Mouse (Mus musculus) MEL (cell line): ENCODE measurements at regions not wholly inside any gene's neighbourhood (a gene's known extent, or its start where the extent isn't known, plus 50 kb on each side); places are given as distances from the start of the nearest gene placed in this dataset.

Experiments
- DNase-seq: peaks from one replicate; pipeline ENCODE4 v3.0.0; 2011; ENCODE audit warnings: low read depth, low spot score
- H3K27ac ChIP-seq: 2 replicates; pipeline ENCODE4 v1.5.1; 2012; ENCODE audit warnings: low read depth, mild to moderate bottlenecking, control low read depth, low read length, moderate library complexity; ENCODE audit not compliant: control insufficient read depth
- H3K27me3 ChIP-seq, 2 experiments: fragments of 150-350 bp in 1 of 2; sonication (generic) in 1 of 2; 2 replicates each; pipeline ENCODE4 v1.6.1; 2012; ENCODE audit warnings: low read length in 2 of 2, mild to moderate bottlenecking in 2 of 2, improper control_type of control experiment in 1 of 2, moderate library complexity in 1 of 2; ENCODE audit not compliant: insufficient read depth in 2 of 2, control insufficient read depth in 1 of 2
- H3K36me3 ChIP-seq, 2 experiments: 2 replicates each; pipeline ENCODE4 v1.6.1; 2012 to 2014; ENCODE audit warnings: low read length in 2 of 2, improper control_type of control experiment in 1 of 2, inconsistent platforms in 1 of 2, mild to moderate bottlenecking in 1 of 2; ENCODE audit not compliant: insufficient read depth in 2 of 2, control insufficient read depth in 1 of 2
- H3K4me1 ChIP-seq, 2 experiments: fragments of 150-350 bp in 1 of 2; sonication (generic) in 1 of 2; 2 replicates each; pipeline ENCODE4 v1.6.1; 2012; ENCODE audit warnings: low read length in 2 of 2, improper control_type of control experiment in 1 of 2, mild to moderate bottlenecking in 1 of 2; ENCODE audit not compliant: insufficient read depth in 2 of 2, control insufficient read depth in 1 of 2
- H3K4me3 ChIP-seq, 2 experiments: fragments of 150-350 bp in 1 of 2; sonication (generic) in 1 of 2; 2 replicates each; pipeline ENCODE4 v1.5.1; 2012; ENCODE audit warnings: low read depth in 2 of 2, low read length in 2 of 2, mild to moderate bottlenecking in 2 of 2, moderate library complexity in 2 of 2, control low read depth in 1 of 2, improper control_type of control experiment in 1 of 2; ENCODE audit not compliant: control insufficient read depth in 1 of 2, insufficient read depth in 1 of 2
- H3K79me2 ChIP-seq: 2 replicates; pipeline ENCODE4 v1.6.1; 2012; ENCODE audit warnings: mild to moderate bottlenecking, low read length, moderate library complexity; ENCODE audit not compliant: control insufficient read depth, poor library complexity, insufficient read depth
- H3K9ac ChIP-seq: 2 replicates; pipeline ENCODE4 v1.6.1; 2012; ENCODE audit warnings: low read depth, mild to moderate bottlenecking, control low read depth, low read length, moderate library complexity; ENCODE audit not compliant: control insufficient read depth, poor library complexity, severe bottlenecking
- H3K9me3 ChIP-seq: fragments of 150-350 bp; sonication (generic); replicated peaks from 2 replicates; pipeline ENCODE4 v1.6.1; 2012; ENCODE audit warnings: mild to moderate bottlenecking, low read length, improper control_type of control experiment, moderate library complexity; ENCODE audit not compliant: insufficient read depth
- BHLHE40 ChIP-seq: IDR thresholded peaks from 2 replicates; pipeline ENCODE4 v1.6.1; 2012; ENCODE audit warnings: low read depth, mild to moderate bottlenecking, inconsistent platforms, low read length, improper control_type of control experiment, borderline replicate concordance
- CHD2 ChIP-seq: IDR thresholded peaks from 2 replicates; pipeline ENCODE4 v1.6.1; 2011; ENCODE audit warnings: low read length, improper control_type of control experiment
- ETS1 ChIP-seq: IDR thresholded peaks from 2 replicates; pipeline ENCODE4 v1.6.1; 2012; ENCODE audit warnings: low read depth, mild to moderate bottlenecking, inconsistent platforms, low read length, improper control_type of control experiment, moderate library complexity
- GABPA ChIP-seq: IDR thresholded peaks from 2 replicates; pipeline ENCODE4 v1.6.1; 2012; ENCODE audit warnings: low read depth, mild to moderate bottlenecking, inconsistent platforms, low read length, improper control_type of control experiment, moderate library complexity
- GATA1 ChIP-seq: IDR thresholded peaks from 2 replicates; pipeline ENCODE4 v1.6.1; 2011; ENCODE audit warnings: low read depth, low read length, improper control_type of control experiment
- HCFC1 ChIP-seq: IDR thresholded peaks from 2 replicates; pipeline ENCODE4 v1.6.1; 2012; ENCODE audit warnings: low read depth, mild to moderate bottlenecking, inconsistent platforms, low read length, improper control_type of control experiment, moderate library complexity
- KAT2A ChIP-seq: conservative IDR thresholded peaks from 2 replicates; pipeline ENCODE4 v1.6.1; 2012; ENCODE audit warnings: low read depth, low read length, improper control_type of control experiment, inconsistent platforms
- MAFK ChIP-seq: IDR thresholded peaks from 2 replicates; pipeline ENCODE4 v1.6.1; 2011; ENCODE audit warnings: low read depth, mild to moderate bottlenecking, low read length, improper control_type of control experiment, borderline replicate concordance
- MAX ChIP-seq: IDR thresholded peaks from 2 replicates; pipeline ENCODE4 v1.6.1; 2011; ENCODE audit warnings: low read length, improper control_type of control experiment
- MAZ ChIP-seq: IDR thresholded peaks from 2 replicates; pipeline ENCODE4 v1.6.1; 2012; ENCODE audit warnings: low read depth, mild to moderate bottlenecking, inconsistent platforms, low read length, improper control_type of control experiment
- MEF2A ChIP-seq: IDR thresholded peaks from 2 replicates; pipeline ENCODE4 v1.6.1; 2014; ENCODE audit warnings: low read depth, mild to moderate bottlenecking, inconsistent platforms, low read length, improper control_type of control experiment; ENCODE audit not compliant: poor library complexity, insufficient replicate concordance, severe bottlenecking; ENCODE audit errors: extremely low read depth
- MXI1 ChIP-seq: IDR thresholded peaks from 2 replicates; pipeline ENCODE4 v1.6.1; 2011; ENCODE audit warnings: mild to moderate bottlenecking, low read depth, low read length, improper control_type of control experiment
- NRF1 ChIP-seq: IDR thresholded peaks from 2 replicates; pipeline ENCODE4 v1.6.1; 2014; ENCODE audit warnings: low read depth, mild to moderate bottlenecking, inconsistent platforms, low read length, improper control_type of control experiment, moderate library complexity; ENCODE audit not compliant: poor library complexity, insufficient read depth, severe bottlenecking
- POLR2A ChIP-seq, 2 experiments: IDR thresholded peaks; 2 replicates each; pipeline ENCODE4 v1.6.1; 2011 to 2012; ENCODE audit warnings: low read length in 2 of 2, mild to moderate bottlenecking in 2 of 2, control low read depth in 1 of 2, improper control_type of control experiment in 1 of 2, low read depth in 1 of 2, moderate library complexity in 1 of 2; ENCODE audit not compliant: control insufficient read depth in 1 of 2, insufficient read depth in 1 of 2, poor library complexity in 1 of 2
- POLR2AphosphoS2 ChIP-seq: IDR thresholded peaks from 2 replicates; pipeline ENCODE4 v1.6.1; 2011; ENCODE audit warnings: low read length, improper control_type of control experiment
- POLR2AphosphoS5 ChIP-seq: IDR thresholded peaks from 2 replicates; pipeline ENCODE4 v1.6.1; 2012; ENCODE audit warnings: low read depth, borderline replicate concordance, mild to moderate bottlenecking, inconsistent platforms, low read length, moderate library complexity, mixed read lengths
- RCOR1 ChIP-seq: IDR thresholded peaks from 2 replicates; pipeline ENCODE4 v1.6.1; 2012; ENCODE audit warnings: low read depth, mild to moderate bottlenecking, inconsistent platforms, low read length, improper control_type of control experiment
- SIN3A ChIP-seq: IDR thresholded peaks from 2 replicates; pipeline ENCODE4 v1.6.1; 2012; ENCODE audit warnings: low read length, improper control_type of control experiment, inconsistent platforms
- TBP ChIP-seq: IDR thresholded peaks from 2 replicates; pipeline ENCODE4 v1.8.0; 2011; ENCODE audit warnings: low read depth, low read length, improper control_type of control experiment
- ZMIZ1 ChIP-seq: IDR thresholded peaks from 2 replicates; pipeline ENCODE4 v1.6.1; 2012; ENCODE audit warnings: low read depth, mild to moderate bottlenecking, inconsistent platforms, low read length, improper control_type of control experiment, moderate library complexity

DNA sequence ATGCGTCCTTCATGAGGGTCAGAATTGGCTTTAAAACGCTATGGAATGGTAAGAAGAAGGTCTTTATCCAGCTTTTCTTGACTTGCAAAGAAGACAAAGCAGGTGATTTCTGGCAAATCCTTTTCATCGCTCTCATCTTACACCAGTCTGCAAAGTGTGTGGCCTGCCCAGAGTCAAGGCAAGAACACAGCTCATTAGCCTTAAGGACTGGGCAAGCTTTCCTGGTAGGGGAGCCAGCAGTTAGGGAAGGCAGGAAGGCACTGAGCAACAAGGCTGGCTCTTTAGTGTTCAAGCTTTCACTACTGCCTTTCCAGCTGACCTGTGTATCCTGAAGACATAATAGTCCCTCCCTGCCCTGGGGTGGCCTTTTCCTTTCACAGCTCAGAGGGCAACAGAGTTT is 352.4 kb upstream of the N6amt1 start:
- H3K4me1 ChIP-seq = no peaks in the 10 kb centered on the region
- H3K9me3 ChIP-seq = no peaks in the 10 kb centered on the region
- H3K27ac ChIP-seq = no peak overlapping the region
- no peaks in the 10 kb centered on the region for H3K27me3 ChIP-seq
- H3K9ac ChIP-seq = no peak overlapping the region
- H3K36me3 ChIP-seq = no peaks in the 10 kb centered on the region
- TF ChIP-seq POLR2AphosphoS5 (no peak), GATA1 (no peak), KAT2A (no peak), HCFC1 (no peak), POLR2A (IDR thresholded peaks at IDR 0.05; ENCODE audit: control insufficient read depth in 1 of 2, insufficient read depth in 1 of 2, low read depth in 1 of 2, low read length in 2 of 2, poor library complexity in 1 of 2) (no peak)
- TF ChIP-seq, all 39 proteins: peak for 0
- Histone ChIP-seq H3K4me3 (no peak overlapping the region), H3K79me2 (no peaks in the 10 kb centered on the region)
- DNase-seq = no peak

- Histone ChIP-seq H3K36me3 (no peaks in the 10 kb centered on the region), H3K4me1 (no peaks in the 10 kb centered on the region), H3K9ac (no peak overlapping the region), H3K79me2 (no peaks in the 10 kb centered on the region), H3K9me3 (no peaks in the 10 kb centered on the region), H3K27ac (no peak overlapping the region), H3K4me3 (no peak overlapping the region), H3K27me3 (no peaks in the 10 kb centered on the region)
- DNase-seq = no peak
- TF ChIP-seq KAT2A (no peak), NRF1 (no peak), ZMIZ1 (no peak), MEF2A (no peak), RCOR1 (no peak), MXI1 (no peak), MAFK (no peak), GABPA (no peak), POLR2AphosphoS5 (no peak), MAX (no peak), MAZ (no peak), CHD2 (no peak), GATA1 (no peak), ETS1 (no peak)
Measured at GRCm38 (mm10) chr16:87001135-87001534, 352.9 kb upstream of the N6amt1 start.

- Histone ChIP-seq H3K27ac (no peak overlapping the region), H3K27me3 (no peaks in the 10 kb centered on the region), H3K4me3 (no peak overlapping the region), H3K36me3 (no peaks in the 10 kb centered on the region), H3K9ac (no peak overlapping the region), H3K4me1 (no peaks in the 10 kb centered on the region), H3K79me2 (no peaks in the 10 kb centered on the region), H3K9me3 (no peaks in the 10 kb centered on the region)
- no peak for DNase-seq
- TF ChIP-seq SIN3A (no peak), BHLHE40 (no peak), POLR2AphosphoS2 (no peak), TBP (no peak)
- TF ChIP-seq, all 39 proteins: peak for 0
Measured at GRCm38 (mm10) chr16:86971691-86972090, 382.3 kb upstream of the N6amt1 start.
